Mouse (Mus musculus) bone marrow macrophage, adult 2 months (primary cell): ENCODE data around the gene 1700080O16Rik.

Experiments
- CTCF ChIP-seq: IDR thresholded peaks from 2 replicates; pipeline ENCODE4 v1.5.1; 2012; ENCODE audit warnings: low read depth, mild to moderate bottlenecking, low read length, moderate library complexity
- POLR2A ChIP-seq: IDR thresholded peaks from 2 replicates; pipeline ENCODE4 v1.6.1; 2012; ENCODE audit warnings: mild to moderate bottlenecking, low read depth, low read length, borderline replicate concordance

DNA sequence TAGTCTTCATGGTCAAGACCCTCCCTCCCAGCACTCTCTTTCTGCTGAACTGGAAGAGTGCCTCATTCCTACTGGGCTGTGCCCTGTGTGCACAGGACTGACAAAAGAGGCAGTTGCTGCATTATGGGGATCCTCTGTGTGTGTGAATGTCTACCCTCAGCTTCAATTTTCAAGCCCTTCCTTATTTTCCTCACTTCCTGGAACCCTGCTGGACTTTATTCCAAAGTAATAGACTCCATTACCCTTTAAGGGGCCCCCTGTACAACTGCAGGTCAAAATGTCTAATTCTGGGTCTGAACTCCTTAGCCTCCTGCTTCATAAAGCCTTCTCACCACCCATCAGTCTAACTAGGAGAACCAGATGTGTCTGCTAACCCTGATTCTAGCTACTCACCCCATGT is 2.0 kb upstream of the 1700080O16Rik start:
- TF ChIP-seq CTCF (no peak), POLR2A (no peak)
